Mouse (Mus musculus): ENCODE data around the gene Zbtb11. TPM values are rescaled to one million over a fixed set of nuclear protein-coding genes. Genes with fewer than 3 reads are reported as not detected.
A peak's percentile ranks its signal among the peaks of the same experiment; 100 is the strongest.
"Not testable (repeated sequence)": the region's sequence is repeated elsewhere in the genome, so short reads cannot be mapped to it uniquely, and the experiment has no call there.

The Zbtb11 gene
- polyA plus RNA-seq, 1 experiment from 2014 or later: 12.0 TPM

DNA sequence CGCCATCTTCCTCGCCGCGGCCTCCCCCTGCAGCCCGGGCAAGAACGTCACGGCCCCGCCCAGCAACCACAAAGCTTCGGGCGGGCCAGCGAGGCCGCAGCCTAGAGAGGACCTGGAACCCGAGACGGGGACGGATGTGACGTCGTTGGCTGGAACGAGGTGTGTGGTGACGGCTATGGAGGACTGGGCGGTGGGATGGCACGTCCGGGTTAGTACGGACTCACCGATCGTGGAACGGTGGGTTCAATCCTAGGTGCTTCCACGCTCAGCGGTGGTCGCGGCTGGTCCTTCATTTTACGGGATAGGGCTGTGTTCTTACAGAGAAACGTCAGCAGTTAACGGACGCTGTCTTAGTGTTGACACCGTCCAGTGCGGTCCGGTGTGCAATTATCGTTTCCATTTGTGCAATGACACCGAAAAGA lies 56.0 kb downstream of the Zbtb11 start, which contains the start of gene Pcnp:
Pcnp (minus strand) TSS at position 79 of the 422 bp plus-strand sequence.
- Histone ChIP-seq H3K27me3 (replicated peaks; ENCODE audit: control insufficient read depth, insufficient read depth, low read length) (no peaks in the 10 kb centered on the region), H3K9ac (ENCODE audit: low read depth, low read length) (peak within 1 kb of the TSS; percentile 97), H3K36me3 (ENCODE audit: control insufficient read depth, insufficient read depth, low read length) (peaks cover 9% of the 10 kb centered on the region), H3K4me1 (ENCODE audit: control insufficient read depth, insufficient read depth, low read length) (peaks cover 19% of the 10 kb centered on the region), H3K27ac (ENCODE audit: low read length) (peak within 1 kb of the TSS; percentile 86), H3K4me3 (ENCODE audit: low read length) (peak within 1 kb of the TSS; percentile 90), H3K9me3 (ENCODE audit: control insufficient read depth, low read length) (no peaks in the 10 kb centered on the region), H3K4me2 (ENCODE audit: low read depth, low read length) (peak within 1 kb of the TSS; percentile 72)
- peak; percentile 99 for ATAC-seq
- under 1% methylated on average over 39 of the region's 39 CpGs for WGBS

DNA sequence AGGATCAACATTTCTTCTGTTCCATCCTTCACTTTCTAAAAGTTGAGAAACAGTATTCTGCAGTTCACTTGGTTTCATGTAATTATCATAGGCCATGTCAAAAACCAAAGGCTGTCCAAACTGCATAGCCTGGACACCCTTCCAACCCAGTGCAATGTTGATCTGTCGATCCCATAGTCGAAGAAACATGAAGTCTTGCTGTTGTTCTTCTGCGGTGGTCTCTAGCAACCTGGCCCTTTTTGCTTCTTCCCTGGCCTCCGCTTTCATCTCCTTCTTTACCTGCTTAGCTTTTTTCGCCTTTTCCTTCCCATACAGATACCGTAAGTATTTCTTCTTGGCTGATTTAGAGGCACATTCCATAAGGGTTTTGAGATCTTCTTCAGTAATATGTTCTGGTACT lies 60.9 kb downstream of the Zbtb11 start:
- WGBS: 97% methylated on average over 6 of the region's 6 CpGs
- no peak for ATAC-seq
- no peak overlapping the region for H3K27ac ChIP-seq (ENCODE audit: low read length)
- no peaks in the 10 kb centered on the region for H3K9me3 ChIP-seq (ENCODE audit: control insufficient read depth, low read length)
- peaks cover 22% of the 10 kb centered on the region for H3K4me1 ChIP-seq (ENCODE audit: control insufficient read depth, insufficient read depth, low read length)
- H3K9ac ChIP-seq (ENCODE audit: low read depth, low read length): no peak overlapping the region
- no peak overlapping the region for H3K4me3 ChIP-seq (ENCODE audit: low read length)
- H3K27me3 ChIP-seq (replicated peaks; ENCODE audit: control insufficient read depth, insufficient read depth, low read length): no peaks in the 10 kb centered on the region
- H3K36me3 ChIP-seq (ENCODE audit: control insufficient read depth, insufficient read depth, low read length): peaks cover 6% of the 10 kb centered on the region
- H3K4me2 ChIP-seq (ENCODE audit: low read depth, low read length): no peak overlapping the region

DNA sequence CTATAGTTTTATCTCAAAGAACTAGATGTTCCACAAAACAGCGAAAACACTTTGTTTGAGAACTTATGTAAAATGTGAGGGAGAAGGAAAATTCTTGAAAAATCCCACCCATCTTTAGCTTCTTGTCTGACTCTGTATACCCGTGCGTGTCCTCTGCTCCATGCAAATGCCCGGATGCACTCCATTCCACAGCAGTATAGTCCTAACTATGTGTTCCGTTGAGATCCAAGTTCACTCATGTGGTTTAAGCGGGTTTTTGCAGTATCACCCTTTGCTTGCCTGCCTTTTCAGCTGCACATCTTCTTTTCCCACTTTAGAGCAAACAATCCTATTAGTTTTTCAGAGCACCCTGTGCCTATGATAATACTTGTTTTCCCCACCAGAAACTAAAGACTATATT lies 62.8 kb downstream of the Zbtb11 start:
- no peaks in the 10 kb centered on the region for H3K9me3 ChIP-seq (ENCODE audit: control insufficient read depth, low read length)
- H3K4me1 ChIP-seq (ENCODE audit: control insufficient read depth, insufficient read depth, low read length): peaks cover 13% of the 10 kb centered on the region
- H3K36me3 ChIP-seq (ENCODE audit: control insufficient read depth, insufficient read depth, low read length): peaks cover 6% of the 10 kb centered on the region
- no peak for ATAC-seq
- WGBS: 46% methylated on average over 6 of the region's 6 CpGs
- peak overlapping the region; percentile 65 for H3K4me2 ChIP-seq (ENCODE audit: low read depth, low read length)
- H3K9ac ChIP-seq (ENCODE audit: low read depth, low read length): peak overlapping the region; percentile 61
- peak overlapping the region; percentile 91 for H3K4me3 ChIP-seq (ENCODE audit: low read length)
- no peaks in the 10 kb centered on the region for H3K27me3 ChIP-seq (replicated peaks; ENCODE audit: control insufficient read depth, insufficient read depth, low read length)
- H3K27ac ChIP-seq (ENCODE audit: low read length): no peak overlapping the region

DNA sequence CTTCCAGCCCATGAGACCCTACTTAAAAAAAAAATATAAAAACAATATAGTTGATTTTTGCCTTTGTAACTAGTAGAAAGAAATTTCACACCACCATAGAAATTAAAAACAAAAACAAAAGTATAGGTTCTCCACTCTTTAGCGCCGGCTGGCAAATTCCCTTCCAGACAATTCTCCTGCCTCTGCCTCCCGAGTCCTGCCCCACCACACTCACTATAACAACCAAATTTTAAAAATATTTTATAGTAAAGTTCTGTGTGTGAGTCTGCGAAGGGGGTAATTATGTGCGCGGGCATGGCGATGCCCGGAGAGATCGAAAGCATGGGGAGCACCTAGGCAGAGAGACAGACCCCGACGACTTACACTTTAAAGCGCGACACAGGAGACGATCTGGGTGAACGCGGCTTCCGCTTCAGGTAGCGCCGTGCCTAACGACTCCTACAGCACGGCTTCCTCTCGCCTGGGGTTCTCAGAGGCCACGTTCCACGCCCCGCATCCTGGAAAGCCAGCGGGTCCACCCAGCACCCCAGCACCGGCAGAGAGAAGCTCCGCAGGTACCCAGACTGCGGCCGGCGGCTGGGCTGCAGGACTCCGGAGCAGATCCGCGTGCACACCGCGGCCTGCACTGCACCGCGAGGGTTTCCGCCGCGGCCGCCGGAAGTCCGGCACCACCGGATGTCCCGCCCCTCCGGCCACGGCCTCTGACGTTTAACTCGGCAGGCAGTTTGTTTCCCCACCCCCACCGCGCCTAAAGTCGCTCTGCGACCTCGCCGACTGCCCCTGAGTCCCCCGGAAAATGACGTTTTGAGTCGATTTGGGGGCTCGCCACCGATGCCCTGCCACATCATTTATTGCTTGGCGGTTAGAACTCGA lies 63.7 kb downstream of the Zbtb11 start, which contains the start of gene Trmt10c:
Trmt10c (minus strand) TSS at position 682 of the 873 bp plus-strand sequence.
- Histone ChIP-seq H3K9ac (ENCODE audit: low read depth, low read length) (peak within 1 kb of the TSS; percentile 93), H3K9me3 (ENCODE audit: control insufficient read depth, low read length) (no peaks in the 10 kb centered on the region), H3K4me1 (ENCODE audit: control insufficient read depth, insufficient read depth, low read length) (peaks cover 13% of the 10 kb centered on the region), H3K27me3 (replicated peaks; ENCODE audit: control insufficient read depth, insufficient read depth, low read length) (no peaks in the 10 kb centered on the region), H3K4me2 (ENCODE audit: low read depth, low read length) (peak within 1 kb of the TSS; percentile 65), H3K27ac (ENCODE audit: low read length) (peak within 1 kb of the TSS; percentile 91), H3K4me3 (ENCODE audit: low read length) (peak within 1 kb of the TSS; percentile 91), H3K36me3 (ENCODE audit: control insufficient read depth, insufficient read depth, low read length) (peaks cover 4% of the 10 kb centered on the region)
- ATAC-seq: peak; percentile 100
- under 1% methylated on average over 59 of the region's 63 CpGs for WGBS

DNA sequence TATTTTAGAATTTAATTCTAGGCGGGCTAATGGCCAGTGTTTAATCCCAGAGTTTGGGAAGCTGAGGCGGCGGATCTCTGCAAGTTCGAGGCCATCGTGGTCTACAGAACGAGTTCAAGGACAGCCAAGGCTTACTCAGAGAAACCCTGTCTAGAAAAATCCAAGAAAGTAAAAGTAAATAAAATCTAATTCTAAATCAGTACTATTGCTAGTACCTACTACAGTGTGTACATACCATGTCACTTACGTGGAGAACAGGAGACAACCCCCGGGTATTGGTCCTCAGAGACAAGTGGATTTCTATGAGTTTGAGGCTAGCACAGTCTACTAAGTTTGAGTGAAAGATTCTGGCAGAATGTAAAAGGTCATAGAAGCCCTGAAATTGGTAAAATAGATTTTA lies 64.4 kb downstream of the Zbtb11 start:
- WGBS: 27% methylated on average over 8 of the region's 8 CpGs
- Histone ChIP-seq H3K27ac (ENCODE audit: low read length) (peak overlapping the region; percentile 91), H3K4me1 (ENCODE audit: control insufficient read depth, insufficient read depth, low read length) (peaks cover 13% of the 10 kb centered on the region), H3K9me3 (ENCODE audit: control insufficient read depth, low read length) (no peaks in the 10 kb centered on the region), H3K4me3 (ENCODE audit: low read length) (peak overlapping the region; percentile 91), H3K4me2 (ENCODE audit: low read depth, low read length) (peak overlapping the region; percentile 51), H3K9ac (ENCODE audit: low read depth, low read length) (peak overlapping the region; percentile 93), H3K36me3 (ENCODE audit: control insufficient read depth, insufficient read depth, low read length) (peaks cover 3% of the 10 kb centered on the region), H3K27me3 (replicated peaks; ENCODE audit: control insufficient read depth, insufficient read depth, low read length) (no peaks in the 10 kb centered on the region)
- peak; percentile 33; the same call in 1 of the 2 replicates for ATAC-seq

DNA sequence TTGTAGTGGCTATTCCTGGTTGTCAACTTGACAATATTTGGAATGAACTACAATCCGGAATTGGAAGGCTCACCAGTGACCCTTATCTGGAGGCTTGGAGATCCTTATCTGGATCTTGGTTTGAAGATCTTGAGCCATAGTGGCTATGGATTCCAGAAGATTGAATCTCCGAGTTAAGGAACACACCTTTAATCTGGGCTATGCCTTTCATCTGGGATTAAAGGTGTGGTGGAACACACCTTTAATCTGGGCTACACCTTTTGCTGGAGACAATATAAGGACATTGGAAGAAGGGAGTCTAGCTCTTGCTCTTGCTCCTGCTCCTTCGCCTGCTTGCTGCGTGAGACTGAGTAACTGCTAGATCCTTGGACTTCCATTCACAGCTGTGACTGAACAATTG lies 74.4 kb downstream of the Zbtb11 start, which contains the start of gene Senp7:
Senp7 (plus strand) TSS at position 301 of the 400 bp plus-strand sequence.
- WGBS: no CpG with 5 or more reads among the region's 4 CpGs

DNA sequence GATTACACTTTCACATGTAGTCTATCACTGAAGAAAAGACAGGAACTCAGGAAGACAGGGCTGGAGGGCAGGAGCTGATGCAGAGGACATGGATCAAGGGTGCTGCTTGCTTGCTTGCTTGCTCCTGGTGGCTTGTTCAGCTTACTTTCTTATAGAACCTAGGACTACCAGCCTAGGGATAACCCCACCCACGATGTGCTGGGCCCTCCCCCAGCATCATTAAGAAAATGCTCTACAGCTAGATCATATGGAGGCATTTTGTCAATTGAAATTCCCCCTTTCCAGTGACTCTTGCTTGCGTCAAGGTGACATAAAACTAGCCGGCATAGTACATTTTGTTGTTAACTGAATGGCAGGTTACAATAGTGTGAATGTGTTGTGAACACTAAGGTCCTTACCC lies 82.2 kb downstream of the Zbtb11 start:
- ATAC-seq: no peak
- H3K4me2 ChIP-seq (ENCODE audit: low read depth, low read length): no peak overlapping the region
- H3K27me3 ChIP-seq (replicated peaks; ENCODE audit: control insufficient read depth, insufficient read depth, low read length): no peaks in the 10 kb centered on the region
- no peaks in the 10 kb centered on the region for H3K4me1 ChIP-seq (ENCODE audit: control insufficient read depth, insufficient read depth, low read length)
- H3K9me3 ChIP-seq (ENCODE audit: control insufficient read depth, low read length): no peaks in the 10 kb centered on the region
- no peak overlapping the region for H3K4me3 ChIP-seq (ENCODE audit: low read length)
- H3K36me3 ChIP-seq (ENCODE audit: control insufficient read depth, insufficient read depth, low read length): no peaks in the 10 kb centered on the region
- no peak overlapping the region for H3K9ac ChIP-seq (ENCODE audit: low read depth, low read length)
- no peak overlapping the region for H3K27ac ChIP-seq (ENCODE audit: low read length)
- WGBS: 82% methylated on average over 3 of the region's 3 CpGs

More for the DNA sequence above, 74.4 kb downstream of the Zbtb11 start, which contains the start of gene Senp7:
- H3K27ac ChIP-seq (ENCODE audit: low read length); H3K4me2 ChIP-seq (ENCODE audit: low read depth, low read length); H3K27me3 ChIP-seq (replicated peaks; ENCODE audit: control insufficient read depth, insufficient read depth, low read length); H3K4me3 ChIP-seq (ENCODE audit: low read length); H3K4me1 ChIP-seq (ENCODE audit: control insufficient read depth, insufficient read depth, low read length); H3K36me3 ChIP-seq (ENCODE audit: control insufficient read depth, insufficient read depth, low read length); H3K9ac ChIP-seq (ENCODE audit: low read depth, low read length); ATAC-seq; H3K9me3 ChIP-seq (ENCODE audit: control insufficient read depth, low read length): not testable (repeated sequence)

DNA sequence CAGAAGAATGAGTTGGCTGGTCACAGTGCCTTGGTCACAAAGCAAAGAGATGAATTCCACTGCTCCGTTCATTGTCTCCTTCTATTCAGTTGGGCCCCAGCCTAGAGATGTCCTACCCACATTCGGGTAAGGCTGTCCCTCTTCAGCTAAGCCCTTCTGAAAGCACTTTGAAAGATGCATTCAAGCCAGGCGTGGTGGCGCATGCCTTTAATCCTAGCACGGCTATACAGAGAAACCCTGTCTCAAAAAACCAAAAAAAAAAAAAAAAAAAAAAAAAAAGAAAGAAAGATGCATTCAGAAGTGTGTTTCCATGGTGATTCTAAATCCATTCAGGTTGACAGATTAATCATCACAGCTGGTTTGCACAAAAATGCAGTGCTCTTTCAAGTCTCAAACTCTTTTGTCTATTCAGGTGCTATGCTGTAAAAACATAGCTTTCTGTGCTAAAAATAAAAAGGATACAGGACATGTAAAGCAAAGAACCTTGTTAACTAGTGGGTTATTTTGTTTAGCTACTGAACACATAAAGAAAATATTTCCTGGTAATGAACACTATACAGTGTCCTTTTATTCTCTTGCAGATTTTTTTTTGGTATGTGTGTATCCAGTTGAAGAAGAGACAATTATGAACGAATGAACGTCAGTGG lies 83.4 kb downstream of the Zbtb11 start:
- no peak for ATAC-seq
- WGBS: 73% methylated on average over 7 of the region's 7 CpGs

DNA sequence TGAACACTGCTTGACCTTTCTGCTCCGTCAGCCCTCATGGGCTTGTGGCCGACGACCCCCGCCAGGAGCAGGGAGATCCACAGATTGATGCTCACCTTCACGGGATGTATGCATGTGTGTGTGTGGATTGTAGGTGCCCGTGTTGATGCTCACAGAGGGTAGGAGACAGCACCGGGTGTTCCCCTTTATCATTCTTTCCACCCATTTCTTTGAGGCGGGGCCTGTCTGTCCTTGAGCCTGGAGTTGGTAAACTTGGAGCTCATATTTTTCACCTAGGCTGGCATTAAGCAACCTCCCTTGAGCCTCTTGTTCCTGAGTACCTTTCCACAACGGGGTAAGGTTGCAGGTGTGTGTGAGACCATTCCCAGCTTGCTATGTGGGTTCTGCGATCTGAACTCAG lies 84.5 kb downstream of the Zbtb11 start:
- H3K9me3 ChIP-seq (ENCODE audit: control insufficient read depth, low read length): no peaks in the 10 kb centered on the region
- no peak overlapping the region for H3K4me2 ChIP-seq (ENCODE audit: low read depth, low read length)
- no peak overlapping the region for H3K4me3 ChIP-seq (ENCODE audit: low read length)
- no peaks in the 10 kb centered on the region for H3K36me3 ChIP-seq (ENCODE audit: control insufficient read depth, insufficient read depth, low read length)
- ATAC-seq: no peak
- no peaks in the 10 kb centered on the region for H3K4me1 ChIP-seq (ENCODE audit: control insufficient read depth, insufficient read depth, low read length)
- H3K27me3 ChIP-seq (replicated peaks; ENCODE audit: control insufficient read depth, insufficient read depth, low read length): no peaks in the 10 kb centered on the region
- H3K9ac ChIP-seq (ENCODE audit: low read depth, low read length): no peak overlapping the region
- 83% methylated on average over 10 of the region's 10 CpGs for WGBS
- H3K27ac ChIP-seq (ENCODE audit: low read length): no peak overlapping the region

More for the DNA sequence above, 83.4 kb downstream of the Zbtb11 start:
- Histone ChIP-seq H3K27me3 (replicated peaks; ENCODE audit: control insufficient read depth, insufficient read depth, low read length) (no peaks in the 10 kb centered on the region), H3K9ac (ENCODE audit: low read depth, low read length) (no peak overlapping the region), H3K4me1 (ENCODE audit: control insufficient read depth, insufficient read depth, low read length) (no peaks in the 10 kb centered on the region), H3K36me3 (ENCODE audit: control insufficient read depth, insufficient read depth, low read length) (no peaks in the 10 kb centered on the region), H3K9me3 (ENCODE audit: control insufficient read depth, low read length) (no peaks in the 10 kb centered on the region), H3K4me3 (ENCODE audit: low read length) (no peak overlapping the region), H3K4me2 (ENCODE audit: low read depth, low read length) (no peak overlapping the region), H3K27ac (ENCODE audit: low read length) (no peak overlapping the region)
